Mouse (Mus musculus) right cerebral cortex, adult 18-20 months (tissue): ENCODE data around the gene Cox10.
A peak's percentile ranks its signal among the peaks of the same experiment; 100 is the strongest.

Experiments used
- DNase-seq: peaks from one replicate; pipeline ENCODE4 v3.0.0; 2022; ENCODE audit warnings: mixed read lengths

Cox10 gene

DNA sequence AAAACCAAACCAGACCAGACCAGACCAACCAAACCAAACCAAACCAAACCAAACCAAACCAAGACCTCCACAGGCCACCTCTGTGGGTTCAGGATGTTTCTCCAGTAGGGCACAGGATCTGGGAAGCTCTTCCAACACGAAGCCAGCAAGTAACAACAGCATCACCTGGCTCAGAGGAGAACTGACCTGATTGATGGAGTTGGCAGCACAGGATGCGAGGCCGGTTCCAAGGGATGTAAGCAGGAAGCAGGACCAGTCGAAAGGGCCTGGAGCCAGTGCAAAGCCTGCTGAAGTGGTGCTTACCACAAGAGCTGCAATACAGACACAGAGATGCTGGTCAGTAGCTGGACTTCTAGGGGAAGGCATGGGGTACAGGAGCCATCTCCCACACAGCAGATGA lies 34.2 kb downstream of the Cox10 start:
- DNase-seq = no peak

DNA sequence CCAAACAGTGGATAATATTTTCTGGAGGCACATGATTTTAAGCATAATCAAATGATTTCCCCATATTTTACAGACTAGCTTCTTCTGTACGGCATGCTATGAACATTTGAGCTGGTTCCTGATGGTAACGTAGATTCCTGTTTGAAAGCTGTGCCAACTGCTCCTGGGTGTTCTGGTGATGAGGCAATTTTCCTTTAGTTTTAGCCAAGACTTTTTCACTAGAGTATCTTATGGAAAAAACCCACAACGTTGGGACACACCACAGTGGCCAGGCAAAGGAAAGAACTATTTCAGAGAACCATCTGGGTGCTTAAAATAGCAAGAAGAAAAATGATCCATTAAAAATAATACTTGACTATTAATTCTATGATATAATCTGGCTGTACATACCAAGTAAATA lies 35.2 kb downstream of the Cox10 start:
- no peak for DNase-seq

DNA sequence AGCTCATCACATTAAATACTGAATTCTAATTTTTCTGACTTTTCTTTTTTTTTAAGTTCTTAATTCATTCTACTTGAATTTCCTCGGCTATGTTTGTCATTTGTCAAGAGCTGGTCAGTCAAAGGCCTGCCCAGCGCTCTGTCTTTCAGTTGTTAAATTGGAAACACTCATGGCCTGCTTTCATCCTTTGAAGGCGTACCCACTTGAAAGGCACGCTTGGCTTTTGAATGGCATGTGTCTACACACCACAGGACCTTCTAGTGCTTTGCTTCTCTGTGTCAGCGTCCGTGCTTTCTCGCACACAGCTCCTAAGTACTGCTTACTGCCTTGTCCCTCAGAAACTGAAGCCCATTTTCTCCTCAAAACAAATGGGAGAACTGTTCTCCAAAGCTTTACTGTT lies 38.0 kb downstream of the Cox10 start:
- no peak for DNase-seq

DNA sequence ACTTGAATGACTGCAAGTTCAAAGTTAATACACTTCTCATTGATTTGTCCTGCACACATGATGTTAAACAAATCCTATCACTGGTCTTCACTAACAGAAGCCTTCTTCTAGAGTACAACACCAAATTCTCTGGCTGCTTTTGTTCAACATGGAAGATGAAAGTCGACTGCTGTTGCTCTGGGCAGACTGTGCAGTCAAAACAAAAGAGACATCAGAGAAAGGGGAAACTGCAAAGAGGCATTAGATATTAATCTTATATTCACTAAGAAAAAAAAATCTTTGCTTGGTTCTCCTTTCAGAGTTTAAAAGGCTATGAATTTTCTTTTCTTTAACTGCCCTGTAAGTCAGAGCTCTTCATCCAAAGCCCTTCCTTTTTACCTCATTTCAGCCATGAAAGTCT lies 39.7 kb downstream of the Cox10 start:
- no peak for DNase-seq

DNA sequence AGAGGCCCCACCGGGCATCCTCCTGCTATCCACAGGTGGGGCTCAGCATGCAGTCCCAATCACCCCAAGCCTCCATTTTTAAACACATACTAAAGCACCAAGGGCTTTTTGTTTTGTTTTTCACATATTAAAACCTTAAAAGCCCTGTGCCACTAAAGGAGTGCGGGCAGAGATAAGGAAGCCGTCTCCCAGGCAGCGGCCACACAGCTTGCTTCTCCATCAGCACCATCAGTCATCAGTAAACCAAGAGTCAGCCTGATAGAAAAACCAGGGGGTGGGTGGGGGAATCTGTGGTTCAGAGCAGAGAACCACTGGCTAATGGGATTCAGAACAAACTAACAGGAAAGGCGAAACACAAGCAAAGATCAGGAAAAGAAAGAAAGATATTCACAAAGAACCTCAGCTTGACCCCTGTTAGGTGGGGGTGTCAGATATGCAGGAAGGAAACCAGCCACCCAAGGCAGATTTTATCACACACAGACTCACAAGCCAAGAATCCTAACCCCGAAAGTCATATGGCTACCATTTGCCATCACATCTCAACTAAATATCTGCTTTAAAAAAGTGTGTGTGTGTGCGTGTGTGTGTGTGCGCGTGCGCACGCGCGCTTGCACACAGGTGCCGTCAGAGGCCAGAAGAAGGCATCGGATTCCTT lies 41.7 kb downstream of the Cox10 start:
- DNase-seq = no peak

DNA sequence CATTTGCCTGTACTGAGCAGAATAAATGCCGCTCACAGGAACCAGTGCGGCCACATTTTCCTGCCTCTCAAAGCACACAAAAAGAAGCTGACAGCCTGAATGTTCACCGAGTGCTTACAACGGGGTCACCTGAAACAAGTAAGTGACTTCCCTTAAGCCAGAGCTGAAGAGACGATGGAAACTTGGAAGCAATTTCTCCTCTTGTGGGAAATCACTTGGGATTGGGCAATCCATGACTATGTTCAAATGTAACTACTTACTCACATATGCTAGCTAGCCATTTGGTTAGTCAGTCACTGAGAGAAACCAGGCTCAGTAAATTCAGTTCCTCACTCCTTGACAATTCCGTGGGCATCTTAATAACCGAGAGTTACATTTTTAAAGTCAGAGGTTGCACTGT lies 43.0 kb downstream of the Cox10 start:
- no peak for DNase-seq

DNA sequence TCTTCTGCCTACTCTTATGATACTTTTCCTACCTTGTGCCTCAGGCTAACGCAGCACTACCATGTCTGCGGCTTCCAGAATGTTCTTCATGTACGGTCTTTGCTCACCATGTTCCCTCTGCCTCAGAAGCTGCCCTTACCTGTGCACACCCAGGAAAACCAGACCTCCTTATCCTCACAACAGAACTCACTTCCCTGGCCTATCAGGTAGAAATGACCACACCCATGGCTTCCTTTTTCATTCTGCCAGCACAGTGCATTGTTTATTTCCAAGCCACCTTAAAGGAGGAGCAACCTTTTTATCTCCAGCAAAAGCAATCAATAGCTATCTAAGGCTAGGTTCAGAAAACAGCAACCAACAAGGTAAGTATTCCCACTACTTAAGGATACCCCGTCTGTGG lies 43.6 kb downstream of the Cox10 start:
- no peak for DNase-seq

DNA sequence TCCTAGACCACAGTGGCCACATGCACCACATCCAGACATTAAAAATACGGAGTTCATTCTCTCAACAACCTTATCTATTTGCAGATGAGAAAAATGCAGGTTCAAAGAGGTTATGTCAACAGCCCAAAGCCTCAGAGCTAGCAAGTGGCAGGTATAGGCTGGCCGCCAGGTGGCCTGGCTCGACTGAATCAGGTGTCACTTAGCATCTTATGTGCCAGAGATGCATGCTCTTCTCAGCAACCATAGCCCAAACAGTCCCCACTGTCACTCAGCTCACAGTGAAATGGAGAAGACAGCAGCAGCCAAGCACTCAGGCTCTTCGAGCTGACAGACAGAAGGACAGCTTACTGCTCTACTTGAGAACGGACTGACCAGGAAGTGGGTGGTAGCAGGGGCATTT lies 44.6 kb downstream of the Cox10 start:
- DNase-seq = no peak

DNA sequence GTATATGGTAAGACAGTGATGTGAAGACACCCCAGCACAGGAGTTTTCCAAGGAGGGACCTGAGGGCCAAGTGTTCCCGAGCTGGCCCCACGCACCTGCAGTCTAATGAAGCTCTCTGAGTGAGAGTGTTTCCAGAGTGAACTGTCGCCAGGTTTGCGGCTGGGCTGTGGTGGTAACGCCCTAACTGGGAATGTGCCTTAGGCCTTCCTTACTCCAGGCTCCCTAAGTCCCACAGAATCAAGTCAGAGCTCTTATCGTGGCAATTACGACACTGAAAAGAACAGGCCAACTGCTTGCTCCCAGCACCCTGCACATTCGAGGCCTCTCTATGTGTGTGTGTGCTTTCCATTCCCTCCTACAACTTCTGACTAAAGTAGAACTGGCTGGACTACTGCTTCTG lies 51.8 kb downstream of the Cox10 start:
- no peak for DNase-seq

DNA sequence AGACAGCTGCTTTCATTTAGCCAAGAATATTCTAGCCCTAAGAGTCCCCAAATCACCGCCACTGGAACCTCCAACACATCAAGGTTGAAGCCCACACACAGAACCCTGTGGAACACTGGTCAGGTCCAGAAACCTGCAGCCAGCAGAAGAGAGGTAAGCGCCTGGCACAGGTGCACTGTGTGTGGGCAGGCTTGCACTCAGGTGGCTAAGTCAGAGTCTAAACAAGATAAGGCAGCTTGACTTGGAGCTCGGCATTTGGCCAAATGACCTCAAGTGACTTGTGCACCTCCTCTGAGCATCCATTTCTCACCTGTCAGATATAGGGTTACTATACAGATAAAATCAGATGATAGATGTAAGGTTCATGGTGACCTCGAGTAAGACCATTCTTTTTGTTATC lies 53.4 kb downstream of the Cox10 start:
- no peak for DNase-seq

DNA sequence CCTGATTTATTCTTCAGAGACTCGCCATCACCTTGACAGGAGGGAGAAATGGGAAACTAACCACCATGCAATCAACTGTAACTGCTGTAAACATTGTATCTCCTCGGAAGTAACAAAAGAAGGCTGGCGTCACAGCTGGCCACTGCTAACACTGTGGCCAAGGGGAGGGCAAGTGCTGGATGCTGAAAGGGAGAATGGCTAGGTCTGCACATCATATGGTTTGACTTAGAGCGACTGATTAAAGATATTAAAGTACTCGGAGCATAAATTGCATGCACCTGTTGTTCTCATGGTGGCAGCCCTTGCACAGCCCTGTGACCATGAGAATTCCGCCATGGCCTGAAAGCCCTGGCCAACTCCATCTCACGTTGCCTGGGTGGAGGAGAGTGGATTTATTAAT lies 54.7 kb downstream of the Cox10 start:
- DNase-seq = no peak

DNA sequence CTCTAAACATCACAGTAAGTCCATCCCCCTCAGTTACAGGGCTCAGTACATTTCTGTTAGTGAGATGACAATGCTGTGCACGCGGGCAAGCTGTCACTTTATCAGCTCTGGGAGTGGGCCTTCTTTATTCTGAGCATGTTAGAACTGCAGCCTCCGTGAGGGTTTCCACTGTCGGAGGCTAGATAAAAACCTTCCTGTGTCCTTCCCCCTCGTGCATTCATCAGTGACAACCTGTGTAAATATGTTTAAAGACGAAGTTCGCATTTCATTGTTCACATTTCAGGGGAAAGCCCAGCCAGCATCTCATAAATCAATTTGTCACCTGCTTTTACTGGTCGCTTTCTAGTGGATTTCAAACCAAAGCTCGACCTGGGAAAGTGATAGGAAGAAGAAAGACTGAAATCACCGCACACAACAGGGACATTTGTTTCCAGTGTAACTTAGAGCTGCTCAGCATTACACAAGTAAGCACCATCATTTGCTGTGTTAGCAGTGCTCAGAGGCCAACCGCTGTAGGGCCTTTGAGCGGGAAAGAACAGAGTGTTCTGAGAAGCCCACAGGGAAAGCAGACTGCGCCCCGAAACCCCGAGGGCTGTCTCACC lies 55.8 kb downstream of the Cox10 start:
- DNase-seq = no peak

DNA sequence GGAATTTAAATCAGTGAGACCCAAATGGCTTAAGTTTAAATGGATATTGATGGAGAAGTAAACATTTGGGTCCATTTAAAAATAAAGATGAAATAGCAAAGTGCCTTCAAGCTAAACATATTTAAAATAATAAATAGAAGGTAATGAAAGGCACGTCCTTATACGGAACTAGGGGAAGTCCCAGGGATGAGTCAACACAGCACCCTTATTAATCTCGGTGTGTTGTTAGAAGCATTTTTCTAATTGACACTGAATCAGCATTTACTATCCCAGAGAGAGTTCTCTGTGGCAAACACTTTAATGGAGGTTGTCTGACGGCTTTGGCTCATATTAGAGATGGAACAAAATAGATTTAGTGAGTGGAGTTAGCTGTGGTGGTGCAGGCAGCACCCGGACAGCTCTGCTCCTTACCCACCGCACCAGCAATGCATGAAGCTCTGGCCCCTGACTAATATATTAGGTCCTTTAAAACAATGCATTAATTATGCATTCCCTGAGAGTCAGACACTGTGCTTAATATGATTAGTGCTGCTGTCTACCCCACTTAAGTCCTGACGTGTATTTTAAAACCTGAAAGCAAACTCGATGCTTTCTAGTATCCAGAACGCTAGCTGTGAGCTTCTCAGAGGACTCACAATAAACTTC lies 56.7 kb downstream of the Cox10 start:
- DNase-seq = no peak

DNA sequence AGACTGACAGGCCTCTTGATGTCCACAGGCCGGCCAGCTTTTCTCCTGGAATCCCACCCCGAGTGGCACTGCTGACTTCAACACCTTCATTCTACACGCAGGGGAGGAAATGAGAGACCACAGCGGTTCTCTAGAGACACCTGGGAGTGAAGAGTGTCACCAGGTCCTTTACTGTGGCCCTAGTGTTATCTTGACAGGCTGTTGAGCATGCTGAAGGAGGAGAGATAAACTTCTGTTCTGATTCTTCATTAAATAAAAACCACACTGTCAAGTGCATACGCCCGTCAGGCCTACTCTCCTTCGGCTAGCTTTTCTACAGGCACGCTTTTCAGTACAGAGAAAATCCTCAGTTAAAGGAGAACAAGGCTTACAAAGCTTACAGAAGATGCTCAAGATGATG lies 60.0 kb downstream of the Cox10 start:
- no peak for DNase-seq

DNA sequence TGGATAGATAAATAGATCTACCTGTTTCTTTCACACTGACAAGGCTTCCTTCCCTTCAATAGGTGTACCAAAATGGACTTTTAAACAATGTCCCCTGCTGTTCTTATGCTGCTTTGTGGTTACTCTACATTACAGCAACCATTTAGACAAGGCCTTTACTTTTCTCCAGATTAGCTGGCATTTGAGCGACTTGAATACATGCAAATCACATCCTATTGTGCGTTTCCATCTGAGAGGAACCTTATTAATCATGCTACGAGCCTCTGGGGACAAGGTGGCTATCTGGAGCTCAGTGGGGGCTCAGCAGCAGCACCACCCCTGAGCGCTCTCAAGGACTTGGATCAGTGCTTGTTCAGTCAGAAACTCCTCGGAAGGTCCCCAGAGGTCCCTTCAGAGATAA lies 61.1 kb downstream of the Cox10 start:
- no peak for DNase-seq

DNA sequence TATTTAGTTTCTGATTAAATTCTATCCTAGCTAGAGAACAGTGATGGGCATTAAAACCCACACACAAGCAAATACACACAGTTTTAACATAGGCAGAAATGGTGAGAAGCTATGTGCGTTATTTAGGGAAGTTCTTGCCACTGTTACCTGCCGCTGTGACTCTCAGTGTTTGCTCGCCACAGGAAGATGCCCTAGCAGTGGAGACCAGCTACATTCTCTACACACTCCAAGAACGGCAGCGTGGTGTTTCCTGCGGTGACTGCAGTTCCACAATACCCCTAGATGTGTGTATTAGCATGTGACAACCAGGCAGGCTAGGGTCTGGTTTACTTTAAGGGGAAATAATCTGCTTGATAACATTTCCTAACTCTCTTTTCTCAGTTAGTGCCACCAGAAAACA lies 64.0 kb downstream of the Cox10 start:
- DNase-seq = no peak

DNA sequence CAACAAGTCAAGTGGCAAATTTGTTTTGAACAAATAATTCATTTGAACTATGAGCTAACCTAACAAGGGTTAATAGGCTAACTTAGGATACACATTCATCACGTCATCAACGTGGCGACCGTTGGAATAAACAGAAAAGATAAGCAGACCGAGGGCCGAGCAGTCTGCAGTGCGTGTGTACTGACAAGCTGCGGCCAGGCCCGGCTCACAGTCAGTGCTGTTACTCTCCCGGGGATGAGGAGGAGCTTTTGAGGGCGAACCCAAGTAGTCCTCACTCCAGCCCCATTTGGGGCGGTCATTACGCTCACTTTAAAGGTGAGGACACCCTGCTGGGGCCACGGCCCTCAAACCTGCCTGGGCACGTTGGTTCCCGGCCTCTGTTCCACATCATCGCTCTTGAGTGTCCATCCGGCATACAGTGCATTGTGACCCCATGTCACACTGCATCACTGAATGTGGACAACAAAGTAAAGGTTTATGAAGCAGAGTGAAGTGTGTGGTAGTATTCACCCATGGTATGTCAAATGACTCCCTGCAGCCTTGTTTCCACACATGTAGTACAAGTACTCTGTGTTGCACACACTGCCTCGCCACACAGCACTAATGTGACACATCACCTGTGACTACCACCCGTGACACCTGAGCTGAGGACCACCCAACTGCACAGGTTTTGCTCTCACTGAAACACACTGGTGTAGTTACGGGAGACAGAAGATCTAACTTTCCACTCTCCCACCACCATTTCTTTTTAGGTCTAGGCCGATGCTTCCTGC lies 68.4 kb downstream of the Cox10 start:
- DNase-seq = no peak

DNA sequence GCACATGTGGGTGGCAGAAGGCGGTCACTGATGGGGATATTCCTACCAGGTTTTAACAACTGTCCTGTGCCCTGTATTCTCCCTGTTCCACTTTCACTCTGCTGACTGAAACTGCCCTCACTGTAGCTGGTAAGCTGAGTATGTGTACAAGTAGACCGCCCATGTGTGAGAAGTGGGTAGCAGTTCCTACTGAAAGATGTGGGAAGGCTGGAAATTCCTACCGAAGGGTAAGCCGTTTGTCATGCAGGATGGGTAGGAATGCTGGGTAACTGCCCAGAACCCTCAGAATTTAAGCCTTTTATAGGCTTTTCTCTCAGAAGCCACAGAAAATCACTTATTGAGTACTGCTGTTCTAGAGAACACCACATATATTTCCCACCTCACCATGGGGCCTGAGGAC lies 75.1 kb downstream of the Cox10 start:
- peak; percentile 53 for DNase-seq

DNA sequence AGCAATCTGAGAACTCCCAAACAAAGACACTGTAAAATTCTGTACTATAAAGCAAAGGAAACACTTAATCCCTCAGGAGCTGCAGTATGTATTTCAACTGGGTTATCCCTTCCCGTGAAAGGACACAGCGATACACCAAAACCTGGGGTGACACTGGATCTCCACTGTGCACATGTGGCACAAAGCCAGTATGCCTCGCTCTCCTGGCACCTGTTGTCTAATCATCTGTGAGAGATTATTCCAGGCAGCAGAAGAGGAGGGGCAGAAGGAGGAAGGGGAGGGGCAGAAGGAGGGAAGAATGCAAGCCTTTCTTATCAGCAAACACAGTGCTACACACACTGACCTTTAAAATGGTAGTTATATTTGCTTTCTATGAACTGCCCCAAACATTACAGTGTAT lies 75.8 kb downstream of the Cox10 start:
- no peak for DNase-seq

DNA sequence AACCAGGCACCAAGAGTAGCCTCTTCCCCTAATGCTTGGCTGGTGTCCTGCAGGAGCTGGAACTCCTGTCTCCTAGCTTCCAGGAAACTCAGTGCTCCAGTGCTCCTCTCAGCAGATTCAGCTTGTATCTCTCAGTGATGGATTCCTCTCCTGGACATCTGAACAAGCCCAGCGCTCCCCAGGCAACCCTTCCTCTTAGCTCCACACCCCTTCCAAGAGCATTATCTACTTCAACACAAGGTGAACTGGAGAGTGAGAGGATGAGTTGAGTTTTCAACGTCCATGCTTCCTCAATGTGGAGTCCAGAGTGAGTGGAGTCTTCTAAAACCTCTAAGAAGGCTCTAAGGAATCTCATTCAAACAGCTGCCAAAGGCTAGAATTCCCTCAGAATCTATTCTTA lies 76.6 kb downstream of the Cox10 start:
- no peak for DNase-seq

DNA sequence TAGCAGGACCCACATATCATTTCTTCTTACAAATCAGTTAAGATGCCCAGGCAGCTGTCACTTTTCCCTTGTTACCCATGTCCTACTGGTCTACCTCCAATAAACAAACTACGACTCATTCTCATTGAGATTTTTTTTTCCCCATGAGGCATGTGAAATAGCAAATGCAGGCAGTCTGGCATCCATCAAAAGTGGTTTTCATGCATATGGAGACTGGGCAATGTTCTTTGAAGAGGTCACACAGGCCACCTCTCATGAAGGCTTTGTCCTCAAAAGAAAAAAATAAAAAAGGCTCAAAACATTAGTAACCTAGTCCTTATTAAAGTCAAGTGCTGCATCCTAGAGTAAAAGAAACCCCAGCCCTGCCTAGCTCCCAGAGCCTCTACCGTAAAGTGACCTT lies 78.2 kb downstream of the Cox10 start:
- no peak for DNase-seq

DNA sequence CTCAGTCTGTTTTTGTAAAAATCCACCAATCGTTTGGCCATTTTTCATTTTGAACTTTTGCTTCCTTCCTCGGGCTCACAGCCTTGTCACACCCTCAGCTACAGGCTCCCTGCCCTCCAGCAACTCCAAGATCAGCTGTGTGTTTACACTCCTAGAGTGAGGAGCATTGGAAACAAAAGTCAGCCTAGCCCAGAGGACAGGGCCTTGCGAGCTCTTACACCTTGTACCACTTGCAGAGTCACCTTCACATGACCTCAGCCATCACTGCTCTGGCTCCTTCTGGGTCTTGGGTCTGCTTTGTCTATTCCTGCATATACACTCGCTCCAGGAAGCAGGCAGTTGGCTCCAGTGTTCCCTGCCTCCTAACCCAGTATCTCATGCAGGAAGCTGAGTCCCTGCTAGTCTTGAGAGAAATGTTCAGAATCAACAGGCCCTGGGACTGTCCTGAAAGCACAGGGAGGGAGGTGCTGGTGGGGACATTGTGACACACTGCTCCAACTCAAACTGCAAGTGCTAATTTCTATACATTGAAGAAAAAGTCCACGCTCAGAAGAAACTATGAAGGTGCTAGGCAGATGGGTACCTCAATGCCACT lies 79.0 kb downstream of the Cox10 start:
- DNase-seq = no peak

DNA sequence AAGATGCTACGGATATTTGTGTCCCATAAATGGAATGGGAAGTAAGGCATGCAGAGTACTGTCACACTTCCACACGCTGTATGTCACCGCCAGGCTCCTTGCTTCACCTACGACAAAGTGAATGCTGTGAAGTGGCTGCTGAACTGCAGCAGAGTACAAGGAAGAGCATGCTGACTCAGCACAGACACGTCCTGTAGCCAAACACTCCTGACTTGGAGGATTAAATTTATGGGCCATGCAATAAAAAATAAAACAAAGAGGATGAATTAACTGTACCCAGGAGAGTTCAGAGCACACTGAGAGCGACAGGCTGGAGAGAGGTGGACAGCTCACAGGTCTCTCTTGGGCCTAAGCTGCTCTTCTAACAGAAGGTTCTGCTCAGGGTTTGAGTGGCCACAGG lies 79.8 kb downstream of the Cox10 start:
- no peak for DNase-seq

DNA sequence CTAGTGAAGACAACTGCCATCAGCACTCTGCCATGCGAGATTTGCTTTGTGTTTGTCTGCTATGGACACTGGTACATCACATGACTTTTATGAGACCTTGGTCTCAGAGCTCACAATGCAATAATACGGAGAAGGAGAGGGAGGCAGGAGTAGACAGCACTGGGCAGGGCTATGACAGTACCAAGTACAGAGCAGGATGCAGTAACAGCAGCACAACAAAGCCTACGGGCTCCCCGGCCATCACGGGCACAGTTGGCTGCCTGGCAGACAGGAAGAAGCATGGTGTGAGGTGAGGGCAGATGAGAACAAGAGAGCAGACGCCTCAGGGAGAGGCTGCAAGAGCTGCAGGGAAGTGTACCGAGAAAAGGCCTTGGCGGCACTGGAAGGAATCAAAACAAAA lies 87.3 kb downstream of the Cox10 start:
- no peak for DNase-seq
